Mouse (Mus musculus): ENCODE results near the gene Ccdc124. TPM values are rescaled to one million over a fixed set of nuclear protein-coding genes. Genes with fewer than 3 reads are reported as not detected.

Gene Ccdc124
- total RNA-seq, 1 experiment: 82.3 TPM

GRCm38 (mm10) chr8:70871195-70871807 is 2.4 kb downstream of the Ccdc124 start:
- in situ Hi-C loops (cut with MboI; ENCODE audit: low sequenced_read_pairs in 2 of 2, unreplicated experiment in 2 of 2): no loop called here
- H3K27ac ChIP-seq (ENCODE audit: insufficient read depth, low read depth, low read length, poor library complexity, severe bottlenecking): no peak overlapping the region
- H3K4me3 ChIP-seq (ENCODE audit: insufficient read depth in 1 of 2, low read depth in 1 of 2, low read length in 2 of 2, poor library complexity in 1 of 2, severe bottlenecking in 1 of 2): no peak overlapping the region
- no peak for DNase-seq (ENCODE audit: low read depth, low spot score)
- TF ChIP-seq CHD2 (IDR thresholded peaks at IDR 0.05; ENCODE audit: low read depth, low read length) (no peak), ZNF384 (IDR thresholded peaks at IDR 0.05; ENCODE audit: low read depth, low read length) (no peak), MAFK (IDR thresholded peaks at IDR 0.05; ENCODE audit: insufficient read depth, low read depth, low read length) (no peak)
- no peaks in the 10 kb centered on the region for H3K9me3 ChIP-seq (ENCODE audit: control insufficient read depth, insufficient read depth, low read depth, low read length)
- H3K9ac ChIP-seq (ENCODE audit: insufficient read depth, low read depth, low read length, poor library complexity, severe bottlenecking): peak overlapping the region; percentile 49; the same call in 1 of the 2 replicates
- H3K4me1 ChIP-seq (ENCODE audit: control insufficient read depth in 2 of 2, insufficient read depth in 2 of 2, low read length in 2 of 2, poor library complexity in 1 of 2): peaks cover 2 to 28% of the 10 kb centered on the region in 2 experiments
- peaks cover 7% of the 10 kb centered on the region; the same call in 1 of the 2 replicates for H3K36me3 ChIP-seq (ENCODE audit: control insufficient read depth, insufficient read depth, low read length, poor library complexity, severe bottlenecking)

- peak; percentile 47; the same call in 1 of the 2 replicates for TF ChIP-seq ZC3H11A (IDR thresholded peaks at IDR 0.05; ENCODE audit: borderline replicate concordance, low read depth, low read length)
- TF ChIP-seq MAFK (IDR thresholded peaks at IDR 0.05; ENCODE audit: insufficient read depth, low read depth, low read length): no peak
- TF ChIP-seq HCFC1 (IDR thresholded peaks at IDR 0.05; ENCODE audit: borderline replicate concordance, insufficient read depth, low read length): no peak
- in situ Hi-C loops (cut with MboI; ENCODE audit: low sequenced_read_pairs in 2 of 2, unreplicated experiment in 2 of 2): no loop called here
- Histone ChIP-seq H3K4me3 (ENCODE audit: insufficient read depth in 1 of 2, low read depth in 1 of 2, low read length in 2 of 2, poor library complexity in 1 of 2, severe bottlenecking in 1 of 2) (peak overlapping the region; percentile 1 to 58; a peak in 2 of 4 replicates), H3K9me3 (ENCODE audit: control insufficient read depth, insufficient read depth, low read depth, low read length) (no peaks in the 10 kb centered on the region), H3K27ac (ENCODE audit: insufficient read depth, low read depth, low read length, poor library complexity, severe bottlenecking) (peak overlapping the region; percentile 14; the same call in 1 of the 2 replicates), H3K36me3 (ENCODE audit: control insufficient read depth, insufficient read depth, low read length, poor library complexity, severe bottlenecking) (peaks cover 7% of the 10 kb centered on the region; the same call in 1 of the 2 replicates), H3K4me1 (ENCODE audit: control insufficient read depth in 2 of 2, insufficient read depth in 2 of 2, low read length in 2 of 2, poor library complexity in 1 of 2) (peaks cover 2 to 25% of the 10 kb centered on the region in 2 experiments), H3K9ac (ENCODE audit: insufficient read depth, low read depth, low read length, poor library complexity, severe bottlenecking) (peak overlapping the region; percentile 27)
- no peak for DNase-seq (ENCODE audit: low read depth, low spot score)
Measured at GRCm38 (mm10) chr8:70869601-70870041, 4.1 kb downstream of the Ccdc124 start.

- no peak for DNase-seq (ENCODE audit: low read depth, low spot score)
- in situ Hi-C loops (cut with MboI; ENCODE audit: low sequenced_read_pairs in 2 of 2, unreplicated experiment in 2 of 2): no loop called here
- H3K36me3 ChIP-seq (ENCODE audit: control insufficient read depth, insufficient read depth, low read length, poor library complexity, severe bottlenecking): peaks cover 7% of the 10 kb centered on the region; the same call in 1 of the 2 replicates
- no peak overlapping the region for H3K27ac ChIP-seq (ENCODE audit: insufficient read depth, low read depth, low read length, poor library complexity, severe bottlenecking)
- H3K4me3 ChIP-seq (ENCODE audit: insufficient read depth in 1 of 2, low read depth in 1 of 2, low read length in 2 of 2, poor library complexity in 1 of 2, severe bottlenecking in 1 of 2): peak overlapping the region; percentile 52 to 58; a peak in 2 of 4 replicates
- no peaks in the 10 kb centered on the region for H3K9me3 ChIP-seq (ENCODE audit: control insufficient read depth, insufficient read depth, low read depth, low read length)
- TF ChIP-seq HCFC1 (IDR thresholded peaks at IDR 0.05; ENCODE audit: borderline replicate concordance, insufficient read depth, low read length) (no peak), ZC3H11A (IDR thresholded peaks at IDR 0.05; ENCODE audit: borderline replicate concordance, low read depth, low read length) (no peak), ZNF384 (IDR thresholded peaks at IDR 0.05; ENCODE audit: low read depth, low read length) (no peak), MAFK (IDR thresholded peaks at IDR 0.05; ENCODE audit: insufficient read depth, low read depth, low read length) (no peak)
- peaks cover under 1 to 26% of the 10 kb centered on the region in 2 experiments for H3K4me1 ChIP-seq (ENCODE audit: control insufficient read depth in 2 of 2, insufficient read depth in 2 of 2, low read length in 2 of 2, poor library complexity in 1 of 2)
- peak overlapping the region; percentile 59; the same call in 1 of the 2 replicates for H3K9ac ChIP-seq (ENCODE audit: insufficient read depth, low read depth, low read length, poor library complexity, severe bottlenecking)
Measured at GRCm38 (mm10) chr8:70869199-70869571, 4.5 kb downstream of the Ccdc124 start.

GRCm38 (mm10) chr8:70868559-70869198 is 5.1 kb downstream of the Ccdc124 start:
- in situ Hi-C loops (cut with MboI; ENCODE audit: low sequenced_read_pairs in 2 of 2, unreplicated experiment in 2 of 2): no loop called here
- TF ChIP-seq CHD2 (IDR thresholded peaks at IDR 0.05; ENCODE audit: low read depth, low read length): no peak
- no peak for TF ChIP-seq ZC3H11A (IDR thresholded peaks at IDR 0.05; ENCODE audit: borderline replicate concordance, low read depth, low read length)
- no peak for TF ChIP-seq MAFK (IDR thresholded peaks at IDR 0.05; ENCODE audit: insufficient read depth, low read depth, low read length)
- TF ChIP-seq HCFC1 (IDR thresholded peaks at IDR 0.05; ENCODE audit: borderline replicate concordance, insufficient read depth, low read length): no peak
- no peak for TF ChIP-seq ZNF384 (IDR thresholded peaks at IDR 0.05; ENCODE audit: low read depth, low read length)
- Histone ChIP-seq H3K27ac (ENCODE audit: insufficient read depth, low read depth, low read length, poor library complexity, severe bottlenecking) (0 out of 2 replicates have a peak overlapping the region, but pooled peaks have one; percentile 0), H3K36me3 (ENCODE audit: control insufficient read depth, insufficient read depth, low read length, poor library complexity, severe bottlenecking) (peaks cover 7% of the 10 kb centered on the region; the same call in 1 of the 2 replicates), H3K4me3 (ENCODE audit: insufficient read depth in 1 of 2, low read depth in 1 of 2, low read length in 2 of 2, poor library complexity in 1 of 2, severe bottlenecking in 1 of 2) (peak overlapping the region; percentile 52 to 58), H3K9ac (ENCODE audit: insufficient read depth, low read depth, low read length, poor library complexity, severe bottlenecking) (peak overlapping the region; percentile 59; the same call in 1 of the 2 replicates), H3K9me3 (ENCODE audit: control insufficient read depth, insufficient read depth, low read depth, low read length) (no peaks in the 10 kb centered on the region), H3K4me1 (ENCODE audit: control insufficient read depth in 2 of 2, insufficient read depth in 2 of 2, low read length in 2 of 2, poor library complexity in 1 of 2) (peaks cover 0 to 28% of the 10 kb centered on the region in 2 experiments; a peak in 3 of 4 replicates)
- no peak for DNase-seq (ENCODE audit: low read depth, low spot score)
